Mouse (Mus musculus): Measurements from ENCODE around the gene Ino80b.

GRCm38 (mm10) chr6:83083497-83083896, 41.7 kb downstream of the Ino80b start:
- TF ChIP-seq KAT2A (IDR thresholded peaks at IDR 0.05; ENCODE audit: insufficient replicate concordance, low read length) (no peak), CTCF (conservative IDR thresholded peaks at IDR 0.05 in 1 of 2, IDR thresholded peaks at IDR 0.05 in 1 of 2; ENCODE audit: low read depth in 2 of 2, low read length in 2 of 2) (no peak), ZMIZ1 (IDR thresholded peaks at IDR 0.05; ENCODE audit: low read depth, low read length) (no peak), MEF2A (IDR thresholded peaks at IDR 0.05; ENCODE audit: borderline replicate concordance, low read depth, low read length) (no peak), POLR2A (IDR thresholded peaks at IDR 0.05; ENCODE audit: low read depth, low read length) (no peak), SMC3 (IDR thresholded peaks at IDR 0.05; ENCODE audit: low read depth, low read length) (no peak), UBTF (IDR thresholded peaks at IDR 0.05; ENCODE audit: low read depth, low read length) (no peak), MAFK (IDR thresholded peaks at IDR 0.05; ENCODE audit: insufficient replicate concordance, low read length) (no peak), TCF12 (IDR thresholded peaks at IDR 0.05; ENCODE audit: low read depth, low read length) (no peak), JUN (IDR thresholded peaks at IDR 0.05; ENCODE audit: insufficient read depth, low read depth, low read length) (no peak)

All from CH12.LX (cell line).